Mouse (Mus musculus): ENCODE data around the gene Hdac6. TPM values are rescaled to one million over a fixed set of nuclear protein-coding genes. Genes with fewer than 3 reads are reported as not detected.
A peak's percentile ranks its signal among the peaks of the same experiment; 100 is the strongest.

Gene Hdac6
- polyA plus RNA-seq (2012; rRNA removed) (10.8 and 11.9 TPM in 2 replicates), polyA plus RNA-seq (2014; fragmentation: Nextera tagmentation; extraction: Ambion mirVana) (7.9 and 8.8 TPM in 2 replicates)

DNA sequence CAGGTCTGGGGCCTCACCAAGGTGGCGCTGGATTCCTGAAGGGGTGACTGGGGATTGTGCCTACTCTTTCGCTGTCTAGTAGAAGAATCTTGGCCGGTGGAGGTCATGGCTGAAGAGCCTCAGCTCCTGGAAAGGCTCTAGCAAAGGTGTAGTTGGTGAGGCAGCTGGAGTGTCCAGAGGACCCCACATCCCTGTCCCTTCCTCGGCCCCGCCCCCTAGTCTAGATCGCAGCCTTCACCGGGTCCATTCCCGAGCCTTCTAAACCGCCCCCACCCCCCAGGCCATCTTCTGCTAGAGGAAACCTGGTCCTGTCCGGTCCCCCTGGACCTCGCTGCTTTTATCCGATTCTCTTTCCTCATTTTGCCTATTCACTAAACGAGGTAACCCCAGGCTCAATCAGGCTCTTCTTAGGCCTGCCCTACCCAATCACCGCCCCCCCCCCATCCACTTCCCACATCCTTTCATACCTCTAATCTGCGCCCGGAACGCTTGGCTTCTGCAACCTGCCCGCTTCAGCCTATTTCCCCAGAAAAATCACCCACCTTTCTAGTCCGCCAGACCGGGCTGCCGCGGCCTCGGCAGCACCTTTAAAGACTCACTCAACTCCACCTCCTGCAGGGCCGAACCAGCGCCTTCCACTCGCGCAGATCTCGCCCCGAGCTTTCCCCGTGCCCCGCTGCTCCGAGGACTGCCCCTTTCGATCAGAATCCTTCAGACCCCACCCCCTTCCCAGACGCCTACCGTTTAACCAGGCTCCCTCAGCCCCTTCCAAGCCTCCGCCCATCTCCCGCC lies at the start of gene Hdac6:
Gene Hdac6 (minus strand): TSS at position 782 of the 792 bp plus-strand sequence.
- ATAC-seq (ENCODE audit: insufficient read depth) (no peak), DNase-seq (ENCODE audit: low read depth in 3 of 3, low spot score in 3 of 3) (no peak)
- Histone ChIP-seq H3K4me3 (ENCODE audit: insufficient read depth in 1 of 2, low read depth in 2 of 2, low read length in 2 of 2) (peak within 1 kb of the TSS; percentile 57 to 61), H3K27me3 (ENCODE audit: control insufficient read depth, insufficient read depth, low read length) (no peaks in the 10 kb centered on the region), H3K27ac (no peak within 1 kb of the TSS), H3K9ac (replicated peaks) (peak within 1 kb of the TSS; percentile 65), H3K4me1 (replicated peaks; ENCODE audit: control insufficient read depth in 2 of 2, insufficient read depth in 2 of 2, low read length in 1 of 2) (peaks cover 0 to 5% of the 10 kb centered on the region in 2 experiments; a peak in 1 of 4 replicates), H3K4me2 (ENCODE audit: low read depth) (peak within 1 kb of the TSS; percentile 75), H3K36me3 (replicated peaks; ENCODE audit: control insufficient read depth, insufficient read depth, low read depth) (no peaks in the 10 kb centered on the region), H3K9me3 (ENCODE audit: control insufficient read depth, low read length) (no peaks in the 10 kb centered on the region)
- TF ChIP-seq EP300 (IDR thresholded peaks at IDR 0.05; ENCODE audit: low read depth) (no peak), CTCF (IDR thresholded peaks at IDR 0.05; ENCODE audit: low read depth) (no peak)
- WGBS (ENCODE audit: insufficient replicate concordance): 11% methylated on average over 36 of the region's 37 CpGs

DNA sequence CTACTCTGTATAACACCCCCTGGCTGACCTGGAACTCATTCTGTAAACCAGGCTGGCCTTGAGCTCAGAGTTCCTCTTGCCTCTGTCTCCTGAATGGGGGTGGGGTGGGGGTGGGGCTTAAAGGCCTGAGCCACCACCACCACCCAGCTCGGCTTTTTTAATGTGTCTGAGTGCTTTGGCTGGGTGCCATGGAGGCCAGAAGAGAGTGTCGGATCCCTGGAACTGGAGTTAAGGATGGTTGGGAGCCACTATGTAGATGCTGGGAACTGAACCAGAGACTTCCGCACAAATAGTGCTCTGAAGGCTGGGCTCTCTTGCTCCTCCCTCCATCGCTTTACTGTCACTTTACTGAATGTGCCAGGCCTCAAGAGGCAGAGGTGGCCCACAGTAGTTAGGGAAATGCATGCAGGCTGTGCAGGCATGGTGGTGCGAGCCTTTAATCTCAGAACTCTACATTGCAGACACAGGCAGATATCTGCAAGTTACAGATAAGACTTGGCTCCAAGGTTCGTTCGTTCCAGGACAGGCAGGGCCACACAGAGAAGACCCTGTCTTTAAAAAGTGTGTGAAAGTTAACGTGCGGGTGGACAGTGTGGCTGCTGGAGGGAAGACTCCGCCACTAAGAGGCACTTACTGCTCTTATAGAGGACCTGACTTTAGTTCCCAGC lies 45.5 kb upstream of the Hdac6 start:
- H3K4me2 ChIP-seq (ENCODE audit: low read depth): peak overlapping the region; percentile 53
- peaks cover 10 to 21% of the 10 kb centered on the region in 2 experiments for H3K4me1 ChIP-seq (replicated peaks; ENCODE audit: control insufficient read depth in 2 of 2, insufficient read depth in 2 of 2, low read length in 1 of 2)
- H3K9ac ChIP-seq (replicated peaks): peak overlapping the region; percentile 5; the same call in 1 of the 2 replicates
- H3K27ac ChIP-seq: peak overlapping the region; percentile 78
- ATAC-seq (ENCODE audit: insufficient read depth) (peak; percentile 93), DNase-seq (ENCODE audit: low read depth in 3 of 3, low spot score in 3 of 3) (peak; percentile 71 to 76 (median 73))
- 0 out of 4 replicates have a peak overlapping the region, but pooled peaks of 1 of the 2 experiments have one; percentile 3 for H3K4me3 ChIP-seq (ENCODE audit: insufficient read depth in 1 of 2, low read depth in 2 of 2, low read length in 2 of 2)
- H3K9me3 ChIP-seq (ENCODE audit: control insufficient read depth, low read length): no peaks in the 10 kb centered on the region
- H3K27me3 ChIP-seq (ENCODE audit: control insufficient read depth, insufficient read depth, low read length): no peaks in the 10 kb centered on the region
- no peaks in the 10 kb centered on the region for H3K36me3 ChIP-seq (replicated peaks; ENCODE audit: control insufficient read depth, insufficient read depth, low read depth)
- TF ChIP-seq CTCF (IDR thresholded peaks at IDR 0.05; ENCODE audit: low read depth) (no peak), EP300 (IDR thresholded peaks at IDR 0.05; ENCODE audit: low read depth) (peak; percentile 79)
- 16% methylated on average over 10 of the region's 10 CpGs for WGBS (ENCODE audit: insufficient replicate concordance)

DNA sequence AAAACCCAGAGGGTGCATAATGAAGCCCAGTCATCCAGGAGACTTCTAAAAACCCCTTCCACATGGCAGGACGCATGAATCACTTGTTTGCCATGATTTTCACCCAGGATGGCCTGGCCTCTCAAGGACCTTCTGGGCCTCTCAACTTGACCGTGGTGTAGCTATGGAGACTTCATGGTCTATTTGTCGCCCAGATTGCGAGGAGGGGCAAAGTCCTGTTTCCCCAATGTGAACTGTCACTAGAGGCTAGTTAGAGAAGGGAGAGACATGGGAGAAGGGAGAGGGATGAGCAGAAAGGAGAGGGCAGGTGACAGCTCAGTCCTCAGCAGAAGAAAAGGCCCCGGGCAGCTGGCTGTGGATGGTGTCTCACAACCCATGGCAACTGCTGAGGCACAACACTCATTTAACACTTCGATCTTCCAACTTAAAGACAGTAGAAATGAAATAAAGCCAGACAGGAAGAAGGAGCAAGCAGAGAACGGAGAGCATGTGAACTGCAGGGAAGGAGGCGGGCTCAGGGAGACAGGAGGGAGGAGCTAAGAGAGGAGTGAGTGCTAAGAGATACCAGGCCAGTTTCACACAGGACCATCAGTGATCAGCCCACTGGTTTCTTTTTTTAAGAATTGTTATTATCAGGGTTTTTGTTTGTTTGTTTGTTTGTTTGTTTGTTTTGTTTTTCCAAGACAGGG lies 44.8 kb upstream of the Hdac6 start:
- H3K9ac ChIP-seq (replicated peaks): peak overlapping the region; percentile 34
- ATAC-seq (ENCODE audit: insufficient read depth): peak; percentile 86
- H3K4me2 ChIP-seq (ENCODE audit: low read depth): peak overlapping the region; percentile 53
- peak overlapping the region; percentile 78 for H3K27ac ChIP-seq
- H3K4me3 ChIP-seq (ENCODE audit: insufficient read depth in 1 of 2, low read depth in 2 of 2, low read length in 2 of 2): no peak overlapping the region
- no peaks in the 10 kb centered on the region for H3K36me3 ChIP-seq (replicated peaks; ENCODE audit: control insufficient read depth, insufficient read depth, low read depth)
- peak; percentile 35 to 50 (median 46) for DNase-seq (ENCODE audit: low read depth in 3 of 3, low spot score in 3 of 3)
- no peaks in the 10 kb centered on the region for H3K27me3 ChIP-seq (ENCODE audit: control insufficient read depth, insufficient read depth, low read length)
- peaks cover 10 to 21% of the 10 kb centered on the region in 2 experiments for H3K4me1 ChIP-seq (replicated peaks; ENCODE audit: control insufficient read depth in 2 of 2, insufficient read depth in 2 of 2, low read length in 1 of 2)
- TF ChIP-seq CTCF (IDR thresholded peaks at IDR 0.05; ENCODE audit: low read depth) (no peak), EP300 (IDR thresholded peaks at IDR 0.05; ENCODE audit: low read depth) (no peak)
- no peaks in the 10 kb centered on the region for H3K9me3 ChIP-seq (ENCODE audit: control insufficient read depth, low read length)
- 37% methylated on average over 8 of the region's 8 CpGs for WGBS (ENCODE audit: insufficient replicate concordance)

DNA sequence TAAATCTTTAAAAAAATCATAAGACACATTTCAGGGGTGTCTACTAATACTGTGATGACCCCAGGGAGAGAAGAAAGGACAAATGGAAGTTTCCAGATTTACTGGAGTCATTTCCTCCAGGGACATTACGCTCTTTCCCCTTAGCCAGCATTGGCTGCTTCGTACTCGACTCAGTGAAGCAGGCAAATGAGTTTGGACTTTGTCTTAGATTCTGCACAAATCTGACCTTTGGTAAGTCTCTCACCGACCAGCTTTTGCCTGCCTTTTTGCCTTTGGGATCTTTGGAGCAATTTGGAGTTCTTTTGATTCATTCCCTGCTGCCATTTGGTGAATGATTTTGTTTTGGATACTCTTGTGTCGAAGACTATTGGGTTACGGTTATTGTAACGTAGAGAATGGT lies 33.7 kb upstream of the Hdac6 start:
- Histone ChIP-seq H3K4me1 (replicated peaks; ENCODE audit: control insufficient read depth in 2 of 2, insufficient read depth in 2 of 2, low read length in 1 of 2) (peaks cover 0 to 8% of the 10 kb centered on the region in 2 experiments; a peak in 2 of 4 replicates), H3K4me2 (ENCODE audit: low read depth) (no peak overlapping the region), H3K27ac (no peak overlapping the region), H3K4me3 (ENCODE audit: insufficient read depth in 1 of 2, low read depth in 2 of 2, low read length in 2 of 2) (no peak overlapping the region), H3K9me3 (ENCODE audit: control insufficient read depth, low read length) (no peaks in the 10 kb centered on the region), H3K27me3 (ENCODE audit: control insufficient read depth, insufficient read depth, low read length) (no peaks in the 10 kb centered on the region), H3K9ac (replicated peaks) (no peak overlapping the region), H3K36me3 (replicated peaks; ENCODE audit: control insufficient read depth, insufficient read depth, low read depth) (no peaks in the 10 kb centered on the region)
- ATAC-seq (ENCODE audit: insufficient read depth): no peak
- 71% methylated on average over 7 of the region's 7 CpGs for WGBS (ENCODE audit: insufficient replicate concordance)
- TF ChIP-seq EP300 (IDR thresholded peaks at IDR 0.05; ENCODE audit: low read depth): no peak
- TF ChIP-seq CTCF (IDR thresholded peaks at IDR 0.05; ENCODE audit: low read depth): no peak
- DNase-seq (ENCODE audit: low read depth in 3 of 3, low spot score in 3 of 3): no peak

All from liver, embryonic 14.5 days (tissue).